ENCODE assay signal across 18 mouse cellular contexts in genomic region chr9:77628676-77629075, GRCm38 (mm10). TPM values are rescaled to one million over a fixed set of nuclear protein-coding genes. Genes with fewer than 3 reads are reported as not detected.
A peak's percentile ranks its signal among the peaks of the same experiment; 100 is the strongest.
DNase-seq lines count a peak whose midpoint lies in the region; ATAC-seq and TF ChIP-seq lines count a peak whose summit lies in the region.
"Had no signal": no experiment of that assay in that cellular context is flagged by ENCODE, and none has a peak within 500 bp of the region (broad histone marks: within the 10 kb centered on the region; RNA-seq: fewer than 3 reads in every experiment).

No protein-coding gene starts in this region.

- peak; percentile 31 for ATAC-seq in Patski
- peak; percentile 86; the same call in 1 of the 2 replicates for ATAC-seq in heart, embryonic 15.5 days (replicated peaks; ENCODE audit: insufficient number of reproducible peaks, insufficient read depth, low FRiP score, low read depth)
- no peak for ATAC-seq in stomach, postnatal 0 days (ENCODE audit: low FRiP score, low TSS enrichment)
- ATAC-seq: forebrain, embryonic 14.5 days; hindbrain, embryonic 16.5 days; intestine, postnatal 0 days had no signal

- no peak overlapping the region for H3K4me2 ChIP-seq in heart, embryonic 15.5 days
- no peak overlapping the region for H3K4me2 ChIP-seq in stomach, postnatal 0 days (replicated peaks; ENCODE audit: low read depth)
- H3K4me2 ChIP-seq: liver, embryonic 15.5 days had no signal

- no peaks in the 10 kb centered on the region for H3K9me3 ChIP-seq in heart, embryonic 15.5 days (replicated peaks)
- no peaks in the 10 kb centered on the region for H3K9me3 ChIP-seq in stomach, postnatal 0 days (ENCODE audit: control insufficient read depth, low read length)
- H3K9me3 ChIP-seq: liver, embryonic 15.5 days; midbrain, embryonic 10.5 days had no signal

- H3K9ac ChIP-seq in heart, embryonic 15.5 days: no peak overlapping the region
- H3K9ac ChIP-seq in stomach, postnatal 0 days (ENCODE audit: low read length): no peak overlapping the region
- H3K9ac ChIP-seq: liver, embryonic 15.5 days had no signal

- CTCF ChIA-PET in Patski (lab: Charles Lee): no interaction called here

- peak; percentile 57 to 66 for DNase-seq in heart, adult 18-20 months
- no peak for DNase-seq in heart, postnatal 25 days (ENCODE audit: low spot score)
- no peak for DNase-seq in Patski (ENCODE audit: low read depth, low spot score)
- peak; percentile 52 for DNase-seq in heart, adult 8-10 months (ENCODE audit: low spot score)
- DNase-seq in cerebellum, postnatal 36 days: no peak
- DNase-seq in stomach, postnatal 0 days (ENCODE audit: low spot score): no peak
- DNase-seq in layer of hippocampus, adult 9-10 months (ENCODE audit: low spot score): no peak
- DNase-seq: cerebellum, adult 8-10 months; thymus, postnatal 25 days had no signal

- no peak for TF ChIP-seq EP300 in stomach, postnatal 0 days (optimal IDR thresholded peaks at IDR 0.05)

- H3K27ac ChIP-seq in heart, embryonic 15.5 days: peak overlapping the region; percentile 64
- no peak overlapping the region for H3K27ac ChIP-seq in stomach, postnatal 0 days (replicated peaks)
- H3K27ac ChIP-seq: liver, embryonic 15.5 days; macrophage; midbrain, embryonic 10.5 days had no signal

- no peak for TF ChIP-seq CTCF in Patski (IDR thresholded peaks at IDR 0.05)
- no peak for TF ChIP-seq CTCF in stomach, postnatal 0 days (IDR thresholded peaks at IDR 0.05; ENCODE audit: low read depth)

- 41% methylated on average over 10 of the region's 10 CpGs for WGBS in heart, embryonic 15.5 days
- WGBS in stomach, postnatal 0 days: 84% methylated on average over 10 of the region's 10 CpGs

- H3K4me1 ChIP-seq in heart, embryonic 15.5 days (replicated peaks): peaks cover 20% of the 10 kb centered on the region
- H3K4me1 ChIP-seq in stomach, postnatal 0 days (replicated peaks; ENCODE audit: control insufficient read depth, insufficient read depth): no peaks in the 10 kb centered on the region
- H3K4me1 ChIP-seq: liver, embryonic 15.5 days had no signal

- POLR2A ChIA-PET in Patski (lab: Charles Lee): no interaction called here

- no peak overlapping the region for H3K4me3 ChIP-seq in heart, embryonic 15.5 days
- no peak overlapping the region for H3K4me3 ChIP-seq in stomach, postnatal 0 days (ENCODE audit: low read depth, low read length)
- H3K4me3 ChIP-seq: liver, embryonic 15.5 days; midbrain, embryonic 10.5 days had no signal

- H3K27me3 ChIP-seq in Patski: no peaks in the 10 kb centered on the region
- H3K27me3 ChIP-seq in heart, embryonic 15.5 days: no peaks in the 10 kb centered on the region
- H3K27me3 ChIP-seq in stomach, postnatal 0 days (ENCODE audit: control insufficient read depth, insufficient read depth, low read length): no peaks in the 10 kb centered on the region
- H3K27me3 ChIP-seq: liver, embryonic 15.5 days had no signal

- intact Hi-C loops in heart, postnatal 25 days (cut with DNase I): no loop called here

- in situ Hi-C loops in Patski (cut with MboI; ENCODE audit: low pct_unique_long_range_greater_than_20kb): no loop called here

- no peaks in the 10 kb centered on the region for H3K36me3 ChIP-seq in heart, embryonic 15.5 days
- no peaks in the 10 kb centered on the region for H3K36me3 ChIP-seq in stomach, postnatal 0 days (ENCODE audit: control insufficient read depth, insufficient read depth, low read length)
- H3K36me3 ChIP-seq: liver, embryonic 15.5 days; midbrain, embryonic 10.5 days had no signal

RNA-seq across cellular contexts. Expression of gene Klhl31, which starts 7.6 kb away (rescaled TPM):
- 100 to 1,000 TPM; 112 to 126 TPM for total RNA-seq in heart, adult 18-20 months (2021)
- total RNA-seq in heart, postnatal 25 days (2021): 100 to 1,000 TPM; 144 to 150 TPM
- polyA plus RNA-seq in Patski (2021): 0.10 TPM
- total RNA-seq in heart, adult 8-10 months (2022): 100 to 1,000 TPM; 126 to 143 (median 134) TPM
- 48.5 and 52.1 TPM in 2 replicates for polyA plus RNA-seq in heart, embryonic 15.5 days (2015; fragmentation: Nextera tagmentation; extraction: Ambion mirVana)
- polyA plus RNA-seq in stomach, postnatal 0 days (2015; fragmentation: Nextera tagmentation; extraction: Ambion mirVana): 0.08 and 0.17 TPM in 2 replicates
- total RNA-seq: hematopoietic stem cell, adult 5-6 weeks; neutrophil, adult 5-6 weeks had no signal
- polyA plus RNA-seq: intestine, postnatal 0 days; macrophage had no signal

Comparison
In these comparisons a context has a peak if more than half of its experiments do, and no peak if none do; other contexts are left out.
1. DNase-seq: peak in heart, adult 18-20 months (2 of 2) and heart, adult 8-10 months (single experiment); none in heart, postnatal 25 days (single experiment), Patski (single experiment), cerebellum, postnatal 36 days (0 of 2), stomach, postnatal 0 days (single experiment) and layer of hippocampus, adult 9-10 months (single experiment).